Mouse (Mus musculus) spleen, adult 2 months (tissue): ENCODE data around the gene Uri1. TPM values are rescaled to one million over a fixed set of nuclear protein-coding genes. Genes with fewer than 3 reads are reported as not detected.

Experiments
- DNase-seq, 2 experiments: peaks; one replicate each; pipeline versions ENCODE4 v3.0.0 to v3.0.0-alpha.2; 2012 to 2021; ENCODE audit warnings: low spot score in 2 of 2, low read depth in 1 of 2
- H3K27ac ChIP-seq: fragments of 200-500 bp; 2 replicates; pipeline ENCODE4 v1.5.1; 2012; ENCODE audit warnings: low read length, inconsistent platforms; ENCODE audit not compliant: insufficient read depth
- H3K27me3 ChIP-seq: fragments of 200-500 bp; 2 replicates; pipeline ENCODE4 v1.6.1; 2012; ENCODE audit warnings: mild to moderate bottlenecking, moderate library complexity, low read length, inconsistent platforms; ENCODE audit not compliant: control insufficient read depth, insufficient read depth
- H3K36me3 ChIP-seq: fragments of 200-500 bp; 2 replicates; pipeline ENCODE4 v1.6.1; 2012; ENCODE audit warnings: mild to moderate bottlenecking, low read length, inconsistent platforms; ENCODE audit not compliant: control insufficient read depth, insufficient read depth
- H3K4me1 ChIP-seq: fragments of 200-500 bp; 2 replicates; pipeline ENCODE4 v1.6.1; 2011; ENCODE audit warnings: inconsistent platforms; ENCODE audit not compliant: control insufficient read depth, insufficient read depth, insufficient read length
- H3K4me3 ChIP-seq: fragments of 200-500 bp; 2 replicates; pipeline ENCODE4 v1.5.1; 2011; ENCODE audit warnings: mild to moderate bottlenecking, inconsistent platforms; ENCODE audit not compliant: insufficient read depth, insufficient read length; ENCODE audit errors: extremely low read depth
- CTCF ChIP-seq: fragments of 200-500 bp; IDR thresholded peaks from 2 replicates; pipeline ENCODE4 v1.5.1; 2011; ENCODE audit warnings: mild to moderate bottlenecking, inconsistent platforms; ENCODE audit not compliant: insufficient read depth, insufficient read length, insufficient replicate concordance; ENCODE audit errors: extremely low read depth
- POLR2A ChIP-seq: fragments of 200-500 bp; IDR thresholded peaks from 2 replicates; pipeline ENCODE4 v1.6.1; 2011; ENCODE audit warnings: low read depth, low read length, inconsistent platforms
- WGBS: fragments of 180-500 bp; shearing (Covaris S2); methylation state at CpG from one replicate; pipeline ENCODE4 v1.1.7; 2018; 5-methylcytosine and 5-hydroxymethylcytosine counted together
- polyA plus RNA-seq: library from polyadenylated mRNA; depleted of rRNA; stranded (reverse); fragments of >200 nt; gene quantifications from 2 replicates; pipeline ENCODE4 v1.2.3, GENCODE M21; 2012

Uri1 gene
- polyA plus RNA-seq, 1 experiment: 5.3 TPM

GRCm38 (mm10) chr7:38018416-38019368 is 4.7 kb downstream of the Uri1 start:
- Histone ChIP-seq H3K36me3 (no peaks in the 10 kb centered on the region), H3K4me3 (peak overlapping the region; percentile 91), H3K27ac (peak overlapping the region; percentile 88), H3K27me3 (no peaks in the 10 kb centered on the region), H3K4me1 (no peaks in the 10 kb centered on the region; the same call in 1 of the 2 replicates)
- 1% methylated on average over 67 of the region's 67 CpGs for WGBS
- peak; percentile 66 to 68 for DNase-seq
- TF ChIP-seq POLR2A: no peak
- TF ChIP-seq CTCF: no peak

- no peaks in the 10 kb centered on the region; the same call in 1 of the 2 replicates for H3K4me1 ChIP-seq
- no peaks in the 10 kb centered on the region for H3K27me3 ChIP-seq
- 79% methylated on average over 5 of the region's 5 CpGs for WGBS
- no peaks in the 10 kb centered on the region for H3K36me3 ChIP-seq
- no peak overlapping the region for H3K4me3 ChIP-seq
- no peak overlapping the region for H3K27ac ChIP-seq
- TF ChIP-seq POLR2A (no peak), CTCF (no peak)
- no peak for DNase-seq
Observed at GRCm38 (mm10) chr7:38015356-38015755, 8.0 kb downstream of the Uri1 start.

GRCm38 (mm10) chr7:38013946-38014345 is 9.4 kb downstream of the Uri1 start:
- no peak for TF ChIP-seq CTCF
- no peak for TF ChIP-seq POLR2A
- DNase-seq: no peak
- no peaks in the 10 kb centered on the region; the same call in 1 of the 2 replicates for H3K4me1 ChIP-seq
- H3K36me3 ChIP-seq: no peaks in the 10 kb centered on the region
- H3K27me3 ChIP-seq: no peaks in the 10 kb centered on the region
- 79% methylated on average over 3 of the region's 3 CpGs for WGBS
- no peak overlapping the region for H3K4me3 ChIP-seq
- no peak overlapping the region for H3K27ac ChIP-seq

- no peak overlapping the region for H3K27ac ChIP-seq
- no peaks in the 10 kb centered on the region for H3K36me3 ChIP-seq
- 95% methylated on average over 4 of the region's 4 CpGs for WGBS
Observed at GRCm38 (mm10) chr7:38012811-38013210, 10.5 kb downstream of the Uri1 start.

GRCm38 (mm10) chr7:38008359-38008758 is 15.0 kb downstream of the Uri1 start:
- WGBS: 93% methylated on average over 6 of the region's 6 CpGs
- DNase-seq: no peak
- H3K27ac ChIP-seq: no peak overlapping the region
- no peak for TF ChIP-seq POLR2A
- no peak for TF ChIP-seq CTCF
- H3K4me1 ChIP-seq: no peaks in the 10 kb centered on the region
- no peaks in the 10 kb centered on the region for H3K27me3 ChIP-seq
- no peak overlapping the region for H3K4me3 ChIP-seq
- no peaks in the 10 kb centered on the region for H3K36me3 ChIP-seq

More at GRCm38 (mm10) chr7:38012811-38013210, 10.5 kb downstream of the Uri1 start:
- DNase-seq: no peak
- TF ChIP-seq POLR2A (no peak), CTCF (no peak)
- Histone ChIP-seq H3K4me1 (no peaks in the 10 kb centered on the region; the same call in 1 of the 2 replicates), H3K4me3 (no peak overlapping the region), H3K27me3 (no peaks in the 10 kb centered on the region)

GRCm38 (mm10) chr7:38002451-38002850 is 20.9 kb downstream of the Uri1 start:
- DNase-seq: no peak
- no peak overlapping the region for H3K4me3 ChIP-seq
- no peak for TF ChIP-seq CTCF
- TF ChIP-seq POLR2A: no peak
- H3K4me1 ChIP-seq: no peaks in the 10 kb centered on the region
- no peaks in the 10 kb centered on the region for H3K36me3 ChIP-seq
- H3K27me3 ChIP-seq: no peaks in the 10 kb centered on the region
- H3K27ac ChIP-seq: no peak overlapping the region
- WGBS: 80% methylated on average over 2 of the region's 2 CpGs

GRCm38 (mm10) chr7:37999691-38000090 is 23.7 kb downstream of the Uri1 start:
- DNase-seq: no peak
- WGBS: 43% methylated on average over 2 of the region's 2 CpGs
- Histone ChIP-seq H3K27me3 (no peaks in the 10 kb centered on the region), H3K4me3 (no peak overlapping the region), H3K4me1 (no peaks in the 10 kb centered on the region), H3K27ac (no peak overlapping the region), H3K36me3 (no peaks in the 10 kb centered on the region)
- TF ChIP-seq POLR2A: no peak
- no peak for TF ChIP-seq CTCF
